Mouse (Mus musculus) ovary, postnatal 10 days (tissue): Measurements from ENCODE around the gene Gm8765.
"Not testable (repeated sequence)": the region's sequence is repeated elsewhere in the genome, so short reads cannot be mapped to it uniquely, and the experiment has no call there.

Experiments
- DNase-seq: peaks from one replicate; pipeline ENCODE4 v3.0.0; 2022; ENCODE audit warnings: low spot score

Gm8765 gene

GRCm38 (mm10) chr13:50698012-50698411 is at the start of gene Gm8765:
Gm8765 (plus strand) TSS chr13:50698312.
- not testable (repeated sequence) for DNase-seq

GRCm38 (mm10) chr13:50648771-50649170 is 49.3 kb upstream of the Gm8765 start:
- not testable (repeated sequence) for DNase-seq

- not testable (repeated sequence) for DNase-seq
These were observed 52.2 kb downstream of the Gm8765 start for GRCm38 (mm10) chr13:50750282-50750681.

- DNase-seq: no peak
These were observed 53.6 kb downstream of the Gm8765 start for GRCm38 (mm10) chr13:50751732-50752131.

- DNase-seq: not testable (repeated sequence)
These were observed 54.8 kb downstream of the Gm8765 start for GRCm38 (mm10) chr13:50752961-50753360.
